Mouse (Mus musculus): Measurements from ENCODE around the gene Eya2. TPM values are rescaled to one million over a fixed set of nuclear protein-coding genes. Genes with fewer than 3 reads are reported as not detected.

The Eya2 gene
- polyA plus RNA-seq, 1 experiment from 2014 or later, result 11.4 TPM

DNA sequence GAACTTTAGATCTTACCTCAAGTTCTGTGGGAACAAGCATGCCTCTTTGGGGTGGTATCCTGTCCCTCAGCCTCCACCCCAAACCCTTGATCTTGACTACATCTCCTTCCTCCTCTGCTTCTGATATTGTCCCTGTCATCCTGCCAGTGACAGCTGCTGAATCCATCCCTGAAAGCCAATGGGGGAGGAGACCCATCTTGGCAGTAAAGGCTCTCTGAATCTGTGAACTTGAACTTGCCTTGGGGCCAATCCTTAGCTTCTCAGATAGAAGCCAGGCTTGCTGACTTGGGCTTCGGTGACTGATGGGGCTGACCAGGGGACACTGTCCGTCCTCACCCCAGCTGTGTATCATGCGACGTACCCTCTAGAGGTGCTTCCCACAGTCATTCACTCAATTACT is 94.1 kb downstream of the Eya2 start:
- H3K9ac ChIP-seq, result no peak overlapping the region
- 87% methylated on average over 4 of the region's 4 CpGs for WGBS
- ATAC-seq (ENCODE audit: insufficient number of reproducible peaks, low FRiP score, low TSS enrichment, low read depth), result no peak

DNA sequence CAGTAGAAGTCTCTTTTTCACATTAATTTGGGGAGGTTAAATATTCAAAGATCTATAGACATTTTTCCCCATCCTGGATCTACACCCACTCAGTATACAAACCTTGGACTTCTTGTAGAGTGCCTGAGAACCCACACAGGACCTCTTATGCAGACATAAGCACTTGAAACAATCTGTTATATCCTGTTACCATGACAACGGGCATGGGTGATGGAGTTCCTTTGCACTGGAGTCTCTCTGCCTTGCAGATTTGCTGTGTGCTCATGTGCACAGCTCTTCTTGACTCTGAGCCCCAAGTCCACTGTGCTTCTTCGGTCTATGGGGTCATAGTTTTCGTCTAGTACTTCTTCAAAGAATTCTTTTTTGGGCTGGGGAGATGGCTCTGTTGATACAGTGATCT is 96.2 kb downstream of the Eya2 start:
- Histone ChIP-seq H3K9me3 (no peaks in the 10 kb centered on the region), H3K9ac (no peak overlapping the region), H3K36me3 (0 out of 2 replicates have a peak, but pooled peaks cover 5% of the 10 kb centered on the region), H3K4me2 (no peak overlapping the region), H3K27me3 (0 out of 2 replicates have a peak, but pooled peaks cover 3% of the 10 kb centered on the region), H3K4me1 (no peaks in the 10 kb centered on the region), H3K27ac (no peak overlapping the region), H3K4me3 (no peak overlapping the region)
- no peak for ATAC-seq (ENCODE audit: insufficient number of reproducible peaks, low FRiP score, low TSS enrichment, low read depth)
- WGBS, result 90% methylated on average over 3 of the region's 3 CpGs

More for the DNA sequence above, 94.1 kb downstream of the Eya2 start:
- Histone ChIP-seq H3K4me2 (no peak overlapping the region), H3K36me3 (0 out of 2 replicates have a peak, but pooled peaks cover 5% of the 10 kb centered on the region), H3K27me3 (0 out of 2 replicates have a peak, but pooled peaks cover 3% of the 10 kb centered on the region), H3K4me1 (no peaks in the 10 kb centered on the region), H3K9me3 (no peaks in the 10 kb centered on the region), H3K27ac (no peak overlapping the region), H3K4me3 (no peak overlapping the region)

DNA sequence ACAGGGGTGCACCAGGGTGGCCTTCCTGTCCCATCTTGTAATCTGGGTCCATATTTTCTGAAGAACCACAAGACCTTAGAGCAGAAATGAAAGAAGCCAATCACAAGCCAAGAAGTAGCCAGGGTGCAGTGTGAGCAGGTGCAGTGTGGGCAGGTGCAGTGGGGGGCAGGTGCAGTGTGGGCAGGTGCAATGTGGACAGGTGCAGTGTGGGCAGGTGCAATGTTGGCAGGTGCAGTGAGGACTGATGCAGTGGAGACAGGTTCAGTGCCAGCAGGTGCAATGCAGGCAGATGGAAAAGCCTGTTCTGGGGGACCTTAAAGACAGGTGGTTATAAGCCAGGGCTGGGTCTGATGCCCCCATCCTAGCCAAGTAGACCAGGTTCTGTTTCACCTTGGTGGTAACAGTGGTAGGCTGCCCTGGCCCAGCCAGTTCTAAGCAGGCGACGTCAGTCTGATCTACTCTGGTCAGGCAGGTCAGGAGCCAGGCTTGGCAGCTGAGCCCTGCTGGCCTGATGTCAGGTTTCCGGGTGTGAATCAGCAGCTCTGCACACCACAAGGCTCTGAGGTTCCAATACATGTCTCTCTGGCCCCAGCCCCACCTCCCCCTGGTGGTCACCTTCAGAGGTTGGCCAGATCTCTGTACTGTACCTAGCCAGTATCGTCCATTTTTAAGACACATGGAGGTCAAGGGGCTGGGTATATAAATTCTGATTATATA is 98.3 kb downstream of the Eya2 start:
- WGBS, result 58% methylated on average over 4 of the region's 4 CpGs
- H3K4me2 ChIP-seq, result no peak overlapping the region
- H3K27me3 ChIP-seq, result 0 out of 2 replicates have a peak, but pooled peaks cover 5% of the 10 kb centered on the region
- H3K36me3 ChIP-seq, result no peaks in the 10 kb centered on the region
- no peak for ATAC-seq (ENCODE audit: insufficient number of reproducible peaks, low FRiP score, low TSS enrichment, low read depth)
- H3K9me3 ChIP-seq, result no peaks in the 10 kb centered on the region
- no peak overlapping the region for H3K9ac ChIP-seq
- no peak overlapping the region for H3K4me3 ChIP-seq
- H3K27ac ChIP-seq, result no peak overlapping the region
- H3K4me1 ChIP-seq, result 0 out of 2 replicates have a peak, but pooled peaks cover 2% of the 10 kb centered on the region

DNA sequence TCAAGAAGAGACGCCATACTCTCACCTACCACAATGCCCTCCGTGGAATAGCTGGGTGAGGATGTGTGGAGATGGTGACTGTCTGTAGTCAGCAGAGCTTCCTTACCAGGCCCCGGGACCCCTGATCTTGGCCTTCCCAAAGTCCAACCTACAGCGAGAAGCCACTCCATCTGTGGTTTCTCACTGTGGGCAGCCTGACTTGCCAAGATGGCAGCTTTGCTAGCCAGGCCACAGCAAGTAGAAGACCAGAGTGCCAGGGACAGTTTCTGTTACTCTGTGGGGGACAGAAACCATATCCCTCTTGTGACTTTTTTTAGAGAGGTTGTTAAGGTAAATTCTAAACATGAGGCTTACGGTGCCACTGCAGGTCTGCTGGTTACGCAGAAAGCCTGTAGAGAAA is 99.9 kb downstream of the Eya2 start:
- 91% methylated on average over 6 of the region's 6 CpGs for WGBS

DNA sequence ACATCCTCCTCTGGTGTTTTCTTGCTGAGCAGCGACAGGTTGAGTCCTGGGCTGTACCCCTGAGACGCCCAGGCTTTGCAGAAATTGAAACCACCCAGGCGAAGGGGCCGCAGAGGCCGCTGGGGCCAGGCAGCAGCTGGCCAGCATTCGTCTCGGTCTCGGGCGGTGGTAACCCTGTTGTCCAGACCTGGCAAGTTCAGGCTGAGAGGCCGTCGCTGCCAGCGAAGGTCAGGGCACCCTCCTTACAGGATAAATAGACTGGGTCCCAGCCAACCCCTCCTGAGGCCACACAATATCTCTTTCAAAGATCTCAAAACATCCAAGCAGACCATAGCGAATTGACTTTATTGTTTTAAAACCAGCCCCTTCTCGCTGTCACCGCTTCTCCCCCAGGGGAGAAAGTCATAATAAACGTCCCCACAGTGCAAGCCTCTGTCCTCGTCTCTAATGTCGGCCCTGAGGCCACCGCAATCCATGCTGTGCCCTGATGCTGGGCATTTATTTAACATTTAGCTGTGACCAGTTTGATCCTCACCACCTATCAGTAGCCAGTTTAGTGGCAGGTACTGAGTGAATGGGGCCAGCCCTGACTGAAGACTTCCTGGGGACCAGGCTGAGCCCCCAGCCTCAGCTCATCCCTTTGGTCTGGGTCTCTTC is 105.5 kb downstream of the Eya2 start:
- no peak for ATAC-seq (ENCODE audit: insufficient number of reproducible peaks, low FRiP score, low TSS enrichment, low read depth)
- Histone ChIP-seq H3K4me3 (no peak overlapping the region), H3K27ac (no peak overlapping the region), H3K4me1 (0 out of 2 replicates have a peak, but pooled peaks cover 2% of the 10 kb centered on the region), H3K9me3 (no peaks in the 10 kb centered on the region), H3K36me3 (no peaks in the 10 kb centered on the region), H3K9ac (no peak overlapping the region), H3K27me3 (peaks cover 10% of the 10 kb centered on the region; the same call in 1 of the 2 replicates), H3K4me2 (no peak overlapping the region)
- 59% methylated on average over 19 of the region's 19 CpGs for WGBS

More for the DNA sequence above, 99.9 kb downstream of the Eya2 start:
- no peaks in the 10 kb centered on the region for H3K9me3 ChIP-seq
- no peak overlapping the region for H3K27ac ChIP-seq
- H3K9ac ChIP-seq, result no peak overlapping the region
- H3K4me3 ChIP-seq, result no peak overlapping the region
- H3K36me3 ChIP-seq, result no peaks in the 10 kb centered on the region
- 0 out of 2 replicates have a peak, but pooled peaks cover 3% of the 10 kb centered on the region for H3K27me3 ChIP-seq
- 0 out of 2 replicates have a peak, but pooled peaks cover 2% of the 10 kb centered on the region for H3K4me1 ChIP-seq
- no peak for ATAC-seq (ENCODE audit: insufficient number of reproducible peaks, low FRiP score, low TSS enrichment, low read depth)
- no peak overlapping the region for H3K4me2 ChIP-seq

DNA sequence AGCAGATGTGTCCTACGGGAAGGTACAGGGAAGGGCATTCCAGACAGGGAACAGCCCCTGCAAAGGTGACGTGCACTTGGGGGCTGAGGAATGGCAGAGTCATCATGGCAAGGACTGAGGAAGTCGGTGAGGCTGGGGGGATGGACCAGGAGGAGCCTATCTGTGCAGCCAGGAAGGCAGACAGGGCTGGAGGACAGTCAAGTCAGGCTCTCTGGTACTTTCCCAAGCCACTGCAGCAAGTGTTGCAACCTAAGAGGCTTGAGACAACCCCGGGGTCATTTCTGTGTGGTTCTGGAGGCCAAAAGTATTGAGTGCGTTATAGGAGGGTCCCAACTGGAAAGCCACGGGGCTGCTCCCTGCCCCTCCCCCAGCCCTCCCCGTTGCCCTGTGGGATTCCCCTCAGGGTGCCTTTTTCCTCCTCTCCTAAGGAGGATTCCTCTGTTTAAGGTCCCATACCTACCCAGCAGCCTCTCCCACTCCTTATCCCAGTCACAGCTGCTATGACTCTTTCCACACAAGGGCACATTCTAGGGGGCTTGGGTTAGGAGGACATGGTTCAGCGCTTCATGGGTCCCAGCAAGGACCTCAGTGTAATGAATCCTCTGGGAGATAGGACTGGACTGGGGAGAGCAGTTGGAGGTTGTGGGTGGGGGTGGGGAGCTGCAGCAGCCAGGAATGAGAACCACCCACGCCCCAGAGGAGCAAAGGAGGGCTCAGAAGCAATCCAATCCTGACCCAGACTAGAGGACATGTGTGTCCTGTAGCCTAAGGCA is 108.4 kb downstream of the Eya2 start:
- Histone ChIP-seq H3K4me2 (no peak overlapping the region), H3K27me3 (peaks cover 7% of the 10 kb centered on the region; the same call in 1 of the 2 replicates), H3K4me1 (no peaks in the 10 kb centered on the region), H3K9me3 (no peaks in the 10 kb centered on the region), H3K9ac (no peak overlapping the region), H3K36me3 (no peaks in the 10 kb centered on the region), H3K27ac (no peak overlapping the region), H3K4me3 (no peak overlapping the region)
- 56% methylated on average over 9 of the region's 9 CpGs for WGBS
- no peak for ATAC-seq (ENCODE audit: insufficient number of reproducible peaks, low FRiP score, low TSS enrichment, low read depth)

DNA sequence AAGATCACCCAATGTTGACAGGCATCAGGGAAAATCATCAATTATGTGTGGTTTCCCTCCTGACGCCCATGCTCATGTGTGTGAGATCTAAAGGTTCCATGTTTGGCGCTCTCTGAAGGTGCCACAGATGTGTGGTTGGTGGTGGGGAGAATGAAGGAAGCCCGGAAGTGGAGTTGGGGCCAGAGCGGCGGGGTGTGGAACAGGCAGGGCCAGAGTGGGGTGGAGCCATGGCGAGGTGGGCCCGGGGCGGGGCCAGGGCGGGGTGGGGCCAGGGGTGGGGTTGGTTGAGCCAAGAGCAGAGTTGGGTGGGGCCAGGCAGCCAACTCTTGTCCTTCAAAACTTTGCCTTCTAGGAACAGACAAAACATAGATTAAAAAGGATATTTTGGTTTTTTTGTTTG is 113.4 kb downstream of the Eya2 start:
- no peaks in the 10 kb centered on the region for H3K4me1 ChIP-seq
- 61% methylated on average over 9 of the region's 9 CpGs for WGBS
- no peak for ATAC-seq (ENCODE audit: insufficient number of reproducible peaks, low FRiP score, low TSS enrichment, low read depth)
- H3K4me2 ChIP-seq, result no peak overlapping the region
- no peaks in the 10 kb centered on the region for H3K27me3 ChIP-seq
- no peak overlapping the region for H3K9ac ChIP-seq
- H3K9me3 ChIP-seq, result no peaks in the 10 kb centered on the region
- H3K4me3 ChIP-seq, result no peak overlapping the region
- H3K27ac ChIP-seq, result no peak overlapping the region
- H3K36me3 ChIP-seq, result no peaks in the 10 kb centered on the region

DNA sequence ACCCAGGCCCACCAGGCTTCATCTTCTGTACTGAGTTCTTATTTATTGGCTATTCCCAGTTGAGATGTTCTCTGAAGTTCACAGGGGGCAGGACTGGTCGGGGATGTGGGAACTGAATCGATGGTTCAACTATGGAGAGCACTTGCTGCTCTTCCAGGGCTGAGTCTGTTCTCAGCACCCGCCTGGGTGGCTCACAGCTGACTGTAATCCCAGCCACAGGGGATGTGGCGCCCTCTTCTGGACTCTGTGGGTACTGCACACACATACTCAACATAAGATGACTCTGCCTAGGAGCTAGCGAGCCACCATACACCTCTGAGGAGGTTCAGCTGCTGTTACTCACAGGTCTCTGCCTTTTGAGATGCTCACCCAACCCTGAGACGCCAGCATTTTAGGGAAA is 121.9 kb downstream of the Eya2 start:
- ATAC-seq (ENCODE audit: insufficient number of reproducible peaks, low FRiP score, low TSS enrichment, low read depth), result no peak
- no peaks in the 10 kb centered on the region for H3K9me3 ChIP-seq
- H3K9ac ChIP-seq, result no peak overlapping the region
- 87% methylated on average over 6 of the region's 6 CpGs for WGBS
- H3K36me3 ChIP-seq, result no peaks in the 10 kb centered on the region
- no peak overlapping the region for H3K4me2 ChIP-seq
- H3K4me1 ChIP-seq, result peaks cover 3% of the 10 kb centered on the region; the same call in 1 of the 2 replicates
- no peak overlapping the region for H3K27ac ChIP-seq
- H3K4me3 ChIP-seq, result no peak overlapping the region
- H3K27me3 ChIP-seq, result no peaks in the 10 kb centered on the region

DNA sequence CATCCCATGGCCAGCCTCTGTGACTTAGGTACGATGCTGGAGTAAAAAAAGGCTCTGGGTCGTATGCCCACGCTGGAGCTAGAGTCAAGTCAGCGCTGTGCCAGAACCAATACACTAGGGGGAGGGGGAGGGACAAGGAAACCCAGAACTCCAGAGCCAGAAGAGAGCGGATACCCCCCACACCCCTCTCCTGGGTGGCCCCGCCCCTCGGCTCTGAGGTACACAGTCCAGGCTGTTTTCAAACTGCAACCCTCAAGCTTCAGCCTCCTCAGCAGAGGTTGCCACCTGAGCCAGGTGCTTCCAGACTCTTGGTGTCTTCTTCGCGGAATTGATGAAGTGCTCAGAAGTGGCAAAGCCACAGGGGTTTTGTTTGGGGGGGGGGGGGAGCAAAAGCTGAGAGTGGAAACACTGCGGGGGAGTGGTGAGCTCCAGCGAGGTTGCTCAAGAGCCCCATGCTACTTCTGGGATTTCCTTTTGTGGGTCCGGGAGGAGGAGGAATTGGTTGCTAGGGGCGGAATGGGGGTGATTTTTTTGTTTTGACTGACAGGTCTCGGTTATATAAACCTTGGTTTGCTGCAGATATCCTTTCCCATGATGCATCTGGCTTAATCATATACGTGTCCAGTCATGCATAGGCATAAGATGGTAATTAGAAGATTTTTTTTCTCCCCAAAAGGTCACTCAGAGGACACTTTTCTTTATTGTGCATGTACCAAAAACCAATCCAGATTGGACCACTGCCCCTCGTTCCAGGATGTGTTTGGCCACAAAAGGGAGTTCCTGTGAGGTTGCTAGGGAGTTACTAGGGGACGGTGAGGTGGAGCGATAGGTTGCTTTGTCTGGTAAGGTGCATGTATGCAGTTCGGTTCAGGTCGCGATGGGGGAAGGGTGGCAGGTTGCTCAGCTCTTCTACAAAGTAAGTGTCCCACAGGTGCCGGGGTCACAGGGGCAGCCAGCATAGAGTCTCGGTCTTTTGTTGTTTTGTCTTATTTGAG is 122.6 kb downstream of the Eya2 start:
- WGBS, result 67% methylated on average over 23 of the region's 23 CpGs
- no peaks in the 10 kb centered on the region for H3K27me3 ChIP-seq
- no peak for ATAC-seq (ENCODE audit: insufficient number of reproducible peaks, low FRiP score, low TSS enrichment, low read depth)
- H3K36me3 ChIP-seq, result no peaks in the 10 kb centered on the region
- peaks cover 3% of the 10 kb centered on the region; the same call in 1 of the 2 replicates for H3K4me1 ChIP-seq
- H3K9ac ChIP-seq, result no peak overlapping the region
- no peak overlapping the region for H3K4me2 ChIP-seq
- H3K9me3 ChIP-seq, result no peaks in the 10 kb centered on the region
- H3K27ac ChIP-seq, result no peak overlapping the region
- no peak overlapping the region for H3K4me3 ChIP-seq

DNA sequence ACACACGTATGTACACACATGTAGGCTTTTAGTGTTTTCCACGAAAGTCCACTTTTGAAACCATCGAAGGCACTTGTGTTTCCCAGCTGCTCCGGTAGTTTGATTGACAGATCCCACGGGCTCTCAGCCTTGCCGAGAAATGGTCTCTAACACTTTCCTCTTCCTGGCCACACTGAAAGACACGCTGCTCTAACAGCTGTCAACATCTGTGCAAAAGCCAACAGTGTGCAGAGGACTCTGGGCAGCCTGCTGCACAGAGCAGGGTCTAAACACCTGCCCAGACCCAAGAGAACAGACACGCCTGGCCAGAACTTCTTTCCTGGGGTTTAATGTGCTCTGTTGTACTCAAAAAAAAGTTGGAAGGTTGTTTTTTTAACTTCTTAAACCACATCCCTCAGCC is 124.5 kb downstream of the Eya2 start:
- H3K27me3 ChIP-seq, result no peaks in the 10 kb centered on the region
- no peak for ATAC-seq (ENCODE audit: insufficient number of reproducible peaks, low FRiP score, low TSS enrichment, low read depth)
- no peak overlapping the region for H3K9ac ChIP-seq
- no peaks in the 10 kb centered on the region for H3K9me3 ChIP-seq
- WGBS, result 68% methylated on average over 8 of the region's 8 CpGs
- peaks cover 3% of the 10 kb centered on the region; the same call in 1 of the 2 replicates for H3K4me1 ChIP-seq
- no peak overlapping the region for H3K4me2 ChIP-seq
- H3K36me3 ChIP-seq, result no peaks in the 10 kb centered on the region
- no peak overlapping the region for H3K4me3 ChIP-seq
- H3K27ac ChIP-seq, result no peak overlapping the region

DNA sequence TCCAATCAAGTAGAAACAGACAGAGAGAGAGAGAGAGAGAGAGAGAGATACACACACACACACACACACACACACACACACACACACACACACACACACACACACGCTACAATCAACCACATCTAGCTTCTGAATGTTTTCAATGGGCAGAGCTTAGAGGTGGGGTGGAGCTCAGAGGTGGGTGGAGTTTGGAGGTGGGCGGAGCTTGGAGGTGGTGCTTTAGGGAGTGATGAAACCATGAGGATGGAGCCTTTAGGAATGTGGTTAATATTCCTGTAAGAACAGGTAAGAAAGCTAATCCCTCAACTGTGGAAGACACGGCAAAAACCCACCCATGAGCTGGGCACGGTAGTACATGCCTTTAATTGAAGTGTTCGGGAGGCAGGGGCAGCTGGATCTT is 127.1 kb downstream of the Eya2 start:
- Histone ChIP-seq H3K4me1 (peaks cover 6% of the 10 kb centered on the region; the same call in 1 of the 2 replicates), H3K9me3 (no peaks in the 10 kb centered on the region), H3K4me2 (no peak overlapping the region), H3K9ac (no peak overlapping the region), H3K4me3 (no peak overlapping the region), H3K27ac (no peak overlapping the region), H3K27me3 (no peaks in the 10 kb centered on the region), H3K36me3 (no peaks in the 10 kb centered on the region)
- WGBS, result 67% methylated on average over 5 of the region's 5 CpGs
- no peak for ATAC-seq (ENCODE audit: insufficient number of reproducible peaks, low FRiP score, low TSS enrichment, low read depth)
